Mouse (Mus musculus) embryonic facial prominence, embryonic 14.5 days (tissue): ENCODE data around the gene Tcf20. TPM values are rescaled to one million over a fixed set of nuclear protein-coding genes. Genes with fewer than 3 reads are reported as not detected.

Experiments
- ATAC-seq: fragments of 200-750 bp; cut with Nextera tagmentation; 2 replicates; pipeline ENCODE4 v1.8.0; 2017; ENCODE audit warnings: low read depth, moderate number of reproducible peaks, moderate TSS enrichment
- DNase-seq: peaks from one replicate; pipeline ENCODE4 v3.0.0-alpha.2; 2015; ENCODE audit warnings: low spot score
- H3K27ac ChIP-seq: fragments of 300-500 bp; sonication (generic); replicated peaks from 2 replicates; pipeline ENCODE4 v1.5.1; 2014; ENCODE audit warnings: low read depth, mild to moderate bottlenecking, low read length, moderate library complexity
- H3K27me3 ChIP-seq: fragments of 300-500 bp; sonication (generic); replicated peaks from 2 replicates; pipeline ENCODE4 v1.6.1; 2014; ENCODE audit warnings: low read length; ENCODE audit not compliant: control insufficient read depth, insufficient read depth
- H3K36me3 ChIP-seq: fragments of 300-500 bp; sonication (generic); 2 replicates; pipeline ENCODE4 v1.6.1; 2014; ENCODE audit warnings: low read length, mixed read lengths; ENCODE audit not compliant: control insufficient read depth, insufficient read depth
- H3K4me1 ChIP-seq: fragments of 300-500 bp; sonication (generic); 2 replicates; pipeline ENCODE4 v1.6.1; 2014; ENCODE audit warnings: antibody characterized with exemption, low read length; ENCODE audit not compliant: control insufficient read depth, insufficient read depth
- H3K4me2 ChIP-seq: fragments of 300-500 bp; sonication (generic); 2 replicates; pipeline ENCODE4 v1.6.1; 2014; ENCODE audit warnings: low read depth, mild to moderate bottlenecking, low read length, moderate library complexity, mixed read lengths
- H3K4me3 ChIP-seq: fragments of 300-500 bp; sonication (generic); 2 replicates; pipeline ENCODE4 v1.5.1; 2014; ENCODE audit warnings: low read depth, mild to moderate bottlenecking, low read length
- H3K9ac ChIP-seq: fragments of 300-500 bp; sonication (generic); 2 replicates; pipeline ENCODE4 v1.6.1; 2014; ENCODE audit warnings: low read depth, mild to moderate bottlenecking, low read length, moderate library complexity, mixed read lengths
- H3K9me3 ChIP-seq: fragments of 300-500 bp; sonication (generic); 2 replicates; pipeline ENCODE4 v1.6.1; 2016; ENCODE audit warnings: low read length; ENCODE audit not compliant: control insufficient read depth
- WGBS: fragments of 180-500 bp; shearing (Covaris S2); extraction: QIAGEN DNeasy Blood & Tissue Kit; methylation state at CpG from one replicate; pipeline ENCODE4 v1.1.7; 2014; 5-methylcytosine and 5-hydroxymethylcytosine counted together
- polyA plus RNA-seq: library from polyadenylated mRNA; unstranded; fragments of >200 nt; fragmentation: Nextera tagmentation; extraction: Ambion mirVana; gene quantifications from 2 replicates; pipeline ENCODE4 v1.2.1, GENCODE M21; 2014

Tcf20 gene
- polyA plus RNA-seq, 1 experiment from 2014 or later = 11.3 TPM

DNA sequence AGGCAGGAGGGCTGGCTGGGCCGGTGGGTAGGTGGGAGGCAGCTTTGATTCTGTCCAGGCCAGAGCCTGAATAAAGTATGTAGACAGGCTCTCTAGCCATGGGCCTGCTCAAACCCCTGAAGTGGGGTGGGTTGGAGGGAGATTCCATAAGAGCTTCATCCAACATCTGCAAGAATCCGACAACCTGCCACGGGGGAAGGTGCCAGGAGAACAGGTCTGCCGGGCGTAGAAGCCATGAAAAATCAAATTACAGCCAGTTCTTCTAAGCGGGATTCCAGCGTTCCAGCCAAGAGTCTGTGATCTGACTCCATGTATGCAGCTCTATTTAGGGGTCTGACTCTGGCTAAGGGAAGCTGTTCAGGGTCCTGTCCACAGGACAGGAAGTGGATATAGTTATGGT, 3.1 kb downstream of the Tcf20 start:
- ATAC-seq (no peak), DNase-seq (peak; percentile 69)
- no peak overlapping the region for H3K4me2 ChIP-seq
- H3K4me3 ChIP-seq = no peak overlapping the region
- no peak overlapping the region for H3K9ac ChIP-seq
- peaks cover 67% of the 10 kb centered on the region for H3K4me1 ChIP-seq
- no peaks in the 10 kb centered on the region for H3K9me3 ChIP-seq
- peaks cover 8% of the 10 kb centered on the region for H3K27me3 ChIP-seq
- no peaks in the 10 kb centered on the region for H3K36me3 ChIP-seq
- H3K27ac ChIP-seq = 0 out of 2 replicates have a peak overlapping the region, but pooled peaks have one; percentile 82
- 23% methylated on average over 7 of the region's 7 CpGs for WGBS

DNA sequence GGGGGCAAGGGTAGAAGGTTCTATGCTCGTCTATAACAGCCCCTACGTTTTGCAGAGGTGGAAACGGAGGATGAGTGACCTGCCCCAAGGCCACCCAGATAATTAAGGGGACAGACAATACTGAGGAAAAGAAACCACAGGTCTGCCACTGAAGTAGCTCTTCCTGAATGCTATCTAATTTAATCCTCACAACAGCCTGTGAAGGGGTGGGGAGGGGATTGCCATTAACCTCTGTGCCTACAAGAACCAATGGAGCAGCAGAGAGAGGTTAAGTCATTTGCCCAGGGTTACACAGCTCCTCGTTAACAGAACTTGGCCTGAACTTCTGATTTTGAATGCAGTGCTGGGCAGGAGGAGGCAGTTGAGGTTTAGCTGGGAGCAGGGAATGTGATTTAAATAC, 3.6 kb downstream of the Tcf20 start:
- Histone ChIP-seq H3K9me3 (no peaks in the 10 kb centered on the region), H3K4me3 (no peak overlapping the region), H3K9ac (no peak overlapping the region), H3K4me2 (peak overlapping the region; percentile 49), H3K27ac (peak overlapping the region; percentile 82), H3K4me1 (peaks cover 64% of the 10 kb centered on the region), H3K36me3 (no peaks in the 10 kb centered on the region), H3K27me3 (peaks cover 8% of the 10 kb centered on the region)
- DNase-seq (no peak), ATAC-seq (no peak)
- WGBS = 38% methylated on average over 2 of the region's 4 CpGs

GRCm38 (mm10) chr15:82983416-82984026, 4.2 kb downstream of the Tcf20 start:
- H3K4me1 ChIP-seq = peaks cover 58% of the 10 kb centered on the region
- H3K36me3 ChIP-seq = no peaks in the 10 kb centered on the region
- WGBS = 5% methylated on average over 9 of the region's 9 CpGs
- peak overlapping the region; percentile 7; the same call in 1 of the 2 replicates for H3K4me3 ChIP-seq
- peak overlapping the region; percentile 49 for H3K4me2 ChIP-seq
- DNase-seq = peak; percentile 93
- 0 out of 2 replicates have a peak overlapping the region, but pooled peaks have one; percentile 45 for H3K9ac ChIP-seq
- H3K9me3 ChIP-seq = no peaks in the 10 kb centered on the region
- peak overlapping the region; percentile 82 for H3K27ac ChIP-seq
- peak; percentile 47 for ATAC-seq
- H3K27me3 ChIP-seq = peaks cover 8% of the 10 kb centered on the region

- peaks cover 53% of the 10 kb centered on the region for H3K4me1 ChIP-seq
- H3K36me3 ChIP-seq = no peaks in the 10 kb centered on the region
- peaks cover 8% of the 10 kb centered on the region for H3K27me3 ChIP-seq
- ATAC-seq = peak; percentile 45
- DNase-seq = peak; percentile 89
- H3K4me2 ChIP-seq = peak overlapping the region; percentile 49
- H3K9ac ChIP-seq = 0 out of 2 replicates have a peak overlapping the region, but pooled peaks have one; percentile 45
- H3K4me3 ChIP-seq = peak overlapping the region; percentile 12
- peak overlapping the region; percentile 82 for H3K27ac ChIP-seq
- H3K9me3 ChIP-seq = no peaks in the 10 kb centered on the region
- 4% methylated on average over 17 of the region's 18 CpGs for WGBS
Measured at GRCm38 (mm10) chr15:82982724-82983415, 4.8 kb downstream of the Tcf20 start.

- H3K4me2 ChIP-seq = peak overlapping the region; percentile 49
- H3K9ac ChIP-seq = no peak overlapping the region; the same call in 1 of the 2 replicates
- 19% methylated on average over 15 of the region's 15 CpGs for WGBS
- no peaks in the 10 kb centered on the region for H3K36me3 ChIP-seq
- H3K27ac ChIP-seq = peak overlapping the region; percentile 82
- H3K27me3 ChIP-seq = peaks cover 4% of the 10 kb centered on the region
- ATAC-seq (no peak), DNase-seq (peak; percentile 75)
- H3K9me3 ChIP-seq = no peaks in the 10 kb centered on the region
- H3K4me3 ChIP-seq = no peak overlapping the region
- peaks cover 48% of the 10 kb centered on the region for H3K4me1 ChIP-seq
Measured at GRCm38 (mm10) chr15:82981676-82982520, 5.8 kb downstream of the Tcf20 start.

DNA sequence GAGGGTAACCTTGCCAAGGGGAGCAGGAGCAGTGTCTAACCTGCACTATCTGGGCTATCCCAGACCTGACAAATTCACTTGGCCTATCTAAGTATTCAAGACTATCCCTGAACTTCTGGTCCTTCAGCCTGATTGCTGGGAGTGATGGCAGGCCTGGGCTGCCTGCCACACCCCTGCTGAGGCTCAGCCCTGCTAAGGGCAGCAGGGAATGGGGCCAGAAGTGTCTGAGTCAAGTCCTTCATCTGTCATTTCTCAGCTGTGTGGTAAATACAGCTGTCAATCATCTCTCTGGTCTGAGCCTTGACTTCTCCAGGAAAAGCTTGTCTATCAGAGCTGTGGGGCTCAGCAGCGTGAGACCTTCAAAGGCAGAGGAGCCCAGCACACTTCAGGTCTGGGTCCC, 8.1 kb downstream of the Tcf20 start:
- ATAC-seq = no peak
- 82% methylated on average over 1 of the region's 1 CpGs for WGBS
- no peaks in the 10 kb centered on the region for H3K27me3 ChIP-seq
- H3K36me3 ChIP-seq = no peaks in the 10 kb centered on the region
- H3K9me3 ChIP-seq = no peaks in the 10 kb centered on the region
- peaks cover 38% of the 10 kb centered on the region for H3K4me1 ChIP-seq
- no peak overlapping the region for H3K4me3 ChIP-seq
- no peak overlapping the region for H3K27ac ChIP-seq
- no peak for DNase-seq
- no peak overlapping the region for H3K9ac ChIP-seq
- H3K4me2 ChIP-seq = no peak overlapping the region

DNA sequence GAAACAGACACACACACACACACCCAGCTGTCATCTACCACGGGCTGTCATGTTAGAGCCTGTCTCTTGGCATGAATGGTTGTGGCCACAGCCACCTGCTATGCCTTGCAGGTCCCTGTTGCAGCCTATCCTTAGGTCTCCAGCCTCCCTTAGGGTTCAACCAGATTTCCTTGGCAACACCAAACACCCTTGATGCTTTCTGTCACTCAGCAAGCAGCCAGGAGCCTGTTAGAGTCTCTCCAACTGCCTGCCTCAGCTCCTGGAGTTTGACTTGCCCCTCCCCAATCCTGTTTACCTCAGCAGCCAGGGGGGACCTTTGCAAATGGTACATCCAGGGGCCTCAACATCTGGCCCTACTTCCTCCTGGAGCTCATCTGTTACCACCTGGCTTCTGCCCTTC, 13.2 kb downstream of the Tcf20 start:
- WGBS = 56% methylated on average over 1 of the region's 1 CpGs
- H3K9me3 ChIP-seq = no peaks in the 10 kb centered on the region
- peaks cover 8% of the 10 kb centered on the region for H3K4me1 ChIP-seq
- H3K36me3 ChIP-seq = no peaks in the 10 kb centered on the region
- ATAC-seq (no peak), DNase-seq (no peak)
- no peaks in the 10 kb centered on the region for H3K27me3 ChIP-seq
- no peak overlapping the region for H3K9ac ChIP-seq
- no peak overlapping the region for H3K27ac ChIP-seq
- H3K4me3 ChIP-seq = no peak overlapping the region
- H3K4me2 ChIP-seq = no peak overlapping the region

GRCm38 (mm10) chr15:82969206-82969721, 18.4 kb downstream of the Tcf20 start:
- Histone ChIP-seq H3K4me3 (no peak overlapping the region), H3K9ac (0 out of 2 replicates have a peak overlapping the region, but pooled peaks have one; percentile 2), H3K36me3 (no peaks in the 10 kb centered on the region), H3K4me2 (peak overlapping the region; percentile 57; the same call in 1 of the 2 replicates), H3K4me1 (peaks cover 26% of the 10 kb centered on the region), H3K27me3 (no peaks in the 10 kb centered on the region), H3K27ac (peak overlapping the region; percentile 31), H3K9me3 (no peaks in the 10 kb centered on the region)
- DNase-seq (peak; percentile 87), ATAC-seq (peak; percentile 69)
- WGBS = 7% methylated on average over 5 of the region's 6 CpGs
